Mouse (Mus musculus): ENCODE measurements at regions not wholly inside any gene's neighbourhood (a gene's known extent, or its start where the extent isn't known, plus 50 kb on each side); places are given as distances from the start of the nearest gene placed in this dataset.

GRCm38 (mm10) chr11:12692836-12693235, 228.1 kb upstream of the Cobl start:
- TF ChIP-seq E2F4 (IDR thresholded peaks at IDR 0.05; ENCODE audit: insufficient replicate concordance, low read depth, low read length) (no peak), JUND (conservative IDR thresholded peaks at IDR 0.05; ENCODE audit: low read depth, low read length) (no peak), TBP (conservative IDR thresholded peaks at IDR 0.05; ENCODE audit: low read depth, low read length) (no peak)

Measured in CH12.LX (cell line).